ENCODE assay signal across 11 mouse cellular contexts in genomic region chr8:117194355-117194754, GRCm38 (mm10). TPM values are rescaled to one million over a fixed set of nuclear protein-coding genes. Genes with fewer than 3 reads are reported as not detected.
A peak's percentile ranks its signal among the peaks of the same experiment; 100 is the strongest.
DNase-seq lines count a peak whose midpoint lies in the region; ATAC-seq and TF ChIP-seq lines count a peak whose summit lies in the region.
"Had no signal": no experiment of that assay in that cellular context is flagged by ENCODE, and none has a peak within 500 bp of the region (broad histone marks: within the 10 kb centered on the region; RNA-seq: fewer than 3 reads in every experiment).

No protein-coding gene starts in this region.

- no peak overlapping the region for H3K4me3 ChIP-seq in heart, embryonic 15.5 days
- H3K4me3 ChIP-seq in thymus, adult 2 months (ENCODE audit: control insufficient read depth, insufficient read depth, low read length): no peak overlapping the region
- no peak overlapping the region for H3K4me3 ChIP-seq in liver, embryonic 12.5 days
- H3K4me3 ChIP-seq: embryonic facial prominence, embryonic 12.5 days; midbrain, embryonic 12.5 days had no signal

- no peak overlapping the region for H3K4me2 ChIP-seq in heart, embryonic 15.5 days
- no peak overlapping the region for H3K4me2 ChIP-seq in liver, embryonic 12.5 days
- H3K4me2 ChIP-seq: embryonic facial prominence, embryonic 12.5 days; midbrain, embryonic 12.5 days had no signal

- DNase-seq in heart, postnatal 36 days: no peak
- peak; percentile 48 for DNase-seq in left cerebral cortex, postnatal 4 days
- no peak for DNase-seq in left cerebral cortex, adult 18-20 months (ENCODE audit: low spot score in 2 of 2)
- peak; percentile 90 for DNase-seq in ZHBTc4 (ENCODE audit: low read depth, low spot score)
- peak; percentile 33 for DNase-seq in lung, postnatal 25 days (ENCODE audit: low spot score)
- DNase-seq in thymus, adult 2 months: no peak
- DNase-seq: thymus, postnatal 25 days had no signal

- no peaks in the 10 kb centered on the region for H3K27me3 ChIP-seq in heart, embryonic 15.5 days
- H3K27me3 ChIP-seq in thymus, adult 2 months (ENCODE audit: control insufficient read depth, insufficient read depth, low read length): no peaks in the 10 kb centered on the region
- no peaks in the 10 kb centered on the region for H3K27me3 ChIP-seq in liver, embryonic 12.5 days (replicated peaks)
- H3K27me3 ChIP-seq: embryonic facial prominence, embryonic 12.5 days; midbrain, embryonic 12.5 days had no signal

- 47% methylated on average over 4 of the region's 4 CpGs for WGBS in heart, embryonic 15.5 days
- 95% methylated on average over 4 of the region's 4 CpGs for WGBS in thymus, adult 2 months
- WGBS in liver, embryonic 12.5 days (ENCODE audit: insufficient replicate concordance): 90% methylated on average over 4 of the region's 4 CpGs

- TF ChIP-seq CTCF in thymus, adult 2 months (IDR thresholded peaks at IDR 0.05; ENCODE audit: borderline replicate concordance, control insufficient read depth, extremely low read depth, insufficient read depth, low read length, poor library complexity): no peak

- no peaks in the 10 kb centered on the region for H3K9me3 ChIP-seq in heart, embryonic 15.5 days (replicated peaks)
- H3K9me3 ChIP-seq in liver, embryonic 12.5 days (replicated peaks): no peaks in the 10 kb centered on the region
- H3K9me3 ChIP-seq: embryonic facial prominence, embryonic 12.5 days; midbrain, embryonic 12.5 days had no signal

- ATAC-seq in heart, embryonic 15.5 days (replicated peaks; ENCODE audit: insufficient number of reproducible peaks, insufficient read depth, low FRiP score, low read depth): no peak; the same call in 1 of the 2 replicates
- ATAC-seq in liver, embryonic 12.5 days: no peak

- H3K9ac ChIP-seq in heart, embryonic 15.5 days: no peak overlapping the region
- H3K9ac ChIP-seq in liver, embryonic 12.5 days: no peak overlapping the region
- H3K9ac ChIP-seq: embryonic facial prominence, embryonic 12.5 days; midbrain, embryonic 12.5 days had no signal

- intact Hi-C loops in heart, postnatal 36 days (cut with DNase I): loop anchor here (10.0 kb wide), 1 partner anchor 270 kb away; no protein-coding TSS in a partner anchor
- intact Hi-C loops in left cerebral cortex, postnatal 4 days (cut with DNase I): no loop called here

- peaks cover 21% of the 10 kb centered on the region for H3K4me1 ChIP-seq in heart, embryonic 15.5 days (replicated peaks)
- peaks cover 5% of the 10 kb centered on the region for H3K4me1 ChIP-seq in thymus, adult 2 months (replicated peaks; ENCODE audit: control insufficient read depth, insufficient read depth, low read length)
- peaks cover 36% of the 10 kb centered on the region for H3K4me1 ChIP-seq in liver, embryonic 12.5 days
- H3K4me1 ChIP-seq: midbrain, embryonic 12.5 days had no signal

- no peak for TF ChIP-seq POLR2A in thymus, adult 2 months (IDR thresholded peaks at IDR 0.05; ENCODE audit: control insufficient read depth, extremely low read depth, insufficient read depth, low read length, poor library complexity)

- H3K27ac ChIP-seq in heart, embryonic 15.5 days: 0 out of 2 replicates have a peak overlapping the region, but pooled peaks have one; percentile 49
- no peak overlapping the region for H3K27ac ChIP-seq in thymus, adult 2 months (ENCODE audit: control insufficient read depth, insufficient read depth, low read length)
- no peak overlapping the region for H3K27ac ChIP-seq in liver, embryonic 12.5 days
- H3K27ac ChIP-seq: embryonic facial prominence, embryonic 12.5 days; midbrain, embryonic 12.5 days had no signal

- peaks cover 38% of the 10 kb centered on the region for H3K36me3 ChIP-seq in heart, embryonic 15.5 days
- 0 out of 2 replicates have a peak, but pooled peaks cover 3% of the 10 kb centered on the region for H3K36me3 ChIP-seq in thymus, adult 2 months (ENCODE audit: control insufficient read depth, insufficient read depth, low read length)
- H3K36me3 ChIP-seq in liver, embryonic 12.5 days: peaks cover 83% of the 10 kb centered on the region

RNA-seq across cellular contexts. Expression of gene Gan, which starts 36.4 kb away (rescaled TPM):
- 1.1 TPM in 2 replicates for polyA plus RNA-seq in heart, embryonic 15.5 days (2015; fragmentation: Nextera tagmentation; extraction: Ambion mirVana)
- total RNA-seq in heart, postnatal 36 days (2021): 1 to 10 TPM; 4.5 to 5.1 TPM
- 10 to 100 TPM; 30.6 to 34.4 TPM for total RNA-seq in left cerebral cortex, postnatal 4 days (2021)
- total RNA-seq in left cerebral cortex, adult 18-20 months (2021): 10 to 100 TPM; 17.9 to 18.4 TPM
- 6.3 and 7.1 TPM in 2 replicates for polyA plus RNA-seq in thymus, adult 2 months (2012; rRNA removed)
- 1.9 and 2.1 TPM in 2 replicates for polyA plus RNA-seq in liver, embryonic 12.5 days (2016; fragmentation: Nextera tagmentation; extraction: Ambion mirVana)

Comparison
In these comparisons a context has a peak if more than half of its experiments do, and no peak if none do; other contexts are left out.
1. DNase-seq: peak in left cerebral cortex, postnatal 4 days (single experiment), ZHBTc4 (single experiment) and lung, postnatal 25 days (single experiment); none in heart, postnatal 36 days (0 of 2), left cerebral cortex, adult 18-20 months (0 of 2) and thymus, adult 2 months (single experiment).